Mouse (Mus musculus) kidney, postnatal 0 days (tissue): ENCODE measurements at regions not wholly inside any gene's neighbourhood (a gene's known extent, or its start where the extent isn't known, plus 50 kb on each side); places are given as distances from the start of the nearest gene placed in this dataset.

Experiments
- ATAC-seq: fragments of 200-750 bp; cut with Nextera tagmentation; replicated peaks from 2 replicates; pipeline ENCODE4 v1.8.0; 2017; ENCODE audit warnings: low read depth, moderate number of reproducible peaks, moderate TSS enrichment, moderate library complexity; ENCODE audit not compliant: low FRiP score
- DNase-seq: peaks from one replicate; pipeline ENCODE4 v3.0.0-alpha.2; 2016; ENCODE audit warnings: low spot score
- H3K27ac ChIP-seq: fragments of 300-500 bp; sonication (generic); 2 replicates; pipeline ENCODE4 v1.5.1; 2014; ENCODE audit warnings: mild to moderate bottlenecking
- H3K27me3 ChIP-seq: fragments of 300-500 bp; sonication (generic); 2 replicates; pipeline ENCODE4 v1.6.1; 2014; ENCODE audit warnings: low read length, mixed read lengths; ENCODE audit not compliant: insufficient read depth
- H3K36me3 ChIP-seq: fragments of 300-500 bp; sonication (generic); 2 replicates; pipeline ENCODE4 v1.6.1; 2014; ENCODE audit warnings: low read length, mixed read lengths; ENCODE audit not compliant: insufficient read depth
- H3K4me1 ChIP-seq: fragments of 300-500 bp; sonication (generic); replicated peaks from 2 replicates; pipeline ENCODE4 v1.6.1; 2014; ENCODE audit warnings: antibody characterized with exemption, low read length, mixed read lengths; ENCODE audit not compliant: insufficient read depth
- H3K4me2 ChIP-seq: fragments of 300-500 bp; sonication (generic); 2 replicates; pipeline ENCODE4 v1.6.1; 2014; ENCODE audit warnings: mild to moderate bottlenecking, low read length, moderate library complexity, mixed read lengths
- H3K4me3 ChIP-seq: fragments of 300-500 bp; sonication (generic); replicated peaks from 2 replicates; pipeline ENCODE4 v1.5.1; 2014; ENCODE audit warnings: low read depth, low read length
- H3K9ac ChIP-seq: fragments of 300-500 bp; sonication (generic); 2 replicates; pipeline ENCODE4 v1.6.1; 2014; ENCODE audit warnings: low read depth, low read length
- H3K9me3 ChIP-seq: fragments of 300-500 bp; sonication (generic); replicated peaks from 2 replicates; pipeline ENCODE4 v1.6.1; 2016; ENCODE audit warnings: low read length, inconsistent platforms, mixed read lengths
- CTCF ChIP-seq: IDR thresholded peaks from 2 replicates; pipeline ENCODE4 v1.5.1; 2016; ENCODE audit warnings: antibody characterized with exemption, low read depth, mild to moderate bottlenecking, moderate library complexity
- WGBS: fragments of 180-500 bp; shearing (Covaris S2); extraction: QIAGEN DNeasy Blood & Tissue Kit; methylation state at CpG from one replicate; pipeline ENCODE4 v1.1.7; 2014; 5-methylcytosine and 5-hydroxymethylcytosine counted together

DNA sequence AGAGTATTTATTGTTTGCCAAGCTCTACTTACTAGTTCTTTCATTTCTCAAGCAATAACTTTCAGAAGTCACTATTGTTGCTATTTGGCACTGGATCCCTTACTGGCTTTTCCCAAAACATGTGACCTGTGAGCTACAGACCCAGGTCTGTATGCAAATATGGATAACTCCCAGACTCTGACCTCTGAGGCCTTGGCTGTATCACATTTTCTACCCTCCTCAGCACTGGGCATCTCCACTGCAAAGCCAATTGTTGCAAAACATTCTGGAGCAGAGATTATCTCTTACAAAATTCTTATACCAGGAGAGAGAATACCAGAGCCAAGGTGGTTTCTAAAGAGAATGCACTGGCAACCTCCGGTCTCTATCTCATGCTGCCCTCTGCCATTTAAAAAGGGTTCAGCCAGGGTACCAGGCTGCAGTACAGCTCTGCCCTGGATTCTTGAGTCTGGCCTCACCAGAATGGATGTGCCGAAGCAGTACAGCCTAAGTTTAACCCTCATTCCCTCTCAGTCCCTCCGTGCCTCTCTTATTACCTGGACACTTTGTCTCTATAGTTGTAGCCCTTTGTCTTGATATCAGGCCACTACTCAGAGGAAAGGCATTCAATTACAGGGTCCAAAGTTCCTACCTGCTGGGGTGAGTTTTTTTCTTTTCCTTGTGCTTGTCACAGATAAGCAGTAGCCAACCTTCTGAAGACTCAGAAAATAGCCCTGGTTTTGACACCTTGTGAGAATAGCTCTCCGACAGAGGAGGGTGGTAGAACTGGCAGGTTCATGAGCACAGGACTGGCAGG lies 101.2 kb upstream of the Vwc2 start:
- Histone ChIP-seq H3K4me2 (no peak overlapping the region), H3K36me3 (no peaks in the 10 kb centered on the region), H3K4me3 (no peak overlapping the region), H3K27ac (no peak overlapping the region), H3K27me3 (no peaks in the 10 kb centered on the region), H3K9me3 (no peaks in the 10 kb centered on the region), H3K4me1 (no peaks in the 10 kb centered on the region), H3K9ac (no peak overlapping the region)
- TF ChIP-seq CTCF, result no peak
- 83% methylated on average over 4 of the region's 4 CpGs for WGBS
- DNase-seq (no peak), ATAC-seq (no peak)

DNA sequence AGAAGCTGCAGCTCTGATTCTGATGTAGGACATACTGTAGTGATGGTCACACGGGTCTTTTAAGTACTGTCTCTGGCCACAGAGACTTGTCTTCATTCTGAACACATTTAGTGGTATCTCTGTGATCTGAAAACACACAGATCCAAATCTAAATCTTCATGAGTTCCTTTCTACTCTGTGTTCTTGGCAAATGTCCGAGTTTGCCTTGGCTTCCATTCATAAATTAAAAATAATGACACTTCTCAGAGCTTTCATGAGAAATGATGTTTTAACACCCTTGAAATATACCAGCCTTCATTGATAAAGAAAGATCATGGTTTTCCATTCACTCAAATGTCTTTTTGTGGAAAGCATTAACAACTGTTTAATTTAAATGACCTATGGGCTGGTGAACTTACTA lies 100.4 kb upstream of the Vwc2 start:
- ATAC-seq, result no peak
- no peak for TF ChIP-seq CTCF
- Histone ChIP-seq H3K27ac (no peak overlapping the region), H3K9ac (no peak overlapping the region), H3K4me1 (no peaks in the 10 kb centered on the region), H3K27me3 (no peaks in the 10 kb centered on the region), H3K36me3 (no peaks in the 10 kb centered on the region), H3K4me3 (no peak overlapping the region), H3K4me2 (no peak overlapping the region), H3K9me3 (no peaks in the 10 kb centered on the region)
- 49% methylated on average over 2 of the region's 2 CpGs for WGBS
- no peak for DNase-seq

DNA sequence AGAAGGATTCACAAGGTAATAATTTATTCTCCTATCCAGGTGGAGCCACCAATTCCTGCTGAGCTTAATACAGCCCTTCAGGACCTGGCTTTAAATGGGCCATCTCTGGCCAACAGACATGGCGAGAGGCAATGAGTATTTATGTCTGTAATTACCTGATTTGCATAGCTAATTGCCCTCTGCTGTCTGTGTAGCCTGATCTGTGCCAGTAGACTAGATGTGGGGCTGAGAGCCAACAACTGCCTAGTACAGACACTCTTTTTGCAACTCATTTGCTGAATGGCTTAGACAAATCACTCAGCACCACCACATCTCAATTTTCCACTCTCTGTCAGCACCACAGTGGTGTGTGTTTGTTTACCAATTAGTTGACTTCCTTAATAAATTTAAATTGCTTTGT lies 99.9 kb upstream of the Vwc2 start:
- DNase-seq, result no peak
- Histone ChIP-seq H3K27me3 (no peaks in the 10 kb centered on the region), H3K4me1 (no peaks in the 10 kb centered on the region), H3K27ac (no peak overlapping the region), H3K9me3 (no peaks in the 10 kb centered on the region), H3K4me2 (no peak overlapping the region), H3K36me3 (no peaks in the 10 kb centered on the region), H3K9ac (no peak overlapping the region), H3K4me3 (no peak overlapping the region)
- no peak for ATAC-seq
- no peak for TF ChIP-seq CTCF
- 55% methylated on average over 1 of the region's 1 CpGs for WGBS

DNA sequence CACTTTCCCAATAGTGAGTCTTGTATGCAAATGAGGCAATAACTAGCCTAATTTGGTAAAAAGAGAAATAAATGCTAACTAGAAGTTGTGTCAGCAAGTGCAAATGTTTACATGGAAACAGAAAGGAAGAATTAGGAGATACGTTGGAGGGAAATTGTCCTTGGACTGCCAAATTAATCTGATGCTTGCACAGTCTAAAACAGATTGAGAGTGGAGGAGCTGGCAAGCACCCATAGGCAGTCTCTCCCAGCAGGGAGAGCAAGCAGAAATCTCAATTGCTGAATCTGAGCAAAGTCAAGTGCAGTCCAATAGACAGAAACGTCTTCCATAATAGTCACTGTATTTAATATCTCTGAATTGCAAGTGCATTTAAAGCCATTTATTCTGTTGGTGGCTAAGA lies 99.5 kb upstream of the Vwc2 start:
- Histone ChIP-seq H3K4me3 (no peak overlapping the region), H3K9me3 (no peaks in the 10 kb centered on the region), H3K36me3 (no peaks in the 10 kb centered on the region), H3K9ac (no peak overlapping the region), H3K27me3 (no peaks in the 10 kb centered on the region), H3K4me1 (no peaks in the 10 kb centered on the region), H3K27ac (no peak overlapping the region), H3K4me2 (no peak overlapping the region)
- DNase-seq, result no peak
- ATAC-seq, result no peak
- TF ChIP-seq CTCF, result no peak
- WGBS, result 65% methylated on average over 2 of the region's 2 CpGs

DNA sequence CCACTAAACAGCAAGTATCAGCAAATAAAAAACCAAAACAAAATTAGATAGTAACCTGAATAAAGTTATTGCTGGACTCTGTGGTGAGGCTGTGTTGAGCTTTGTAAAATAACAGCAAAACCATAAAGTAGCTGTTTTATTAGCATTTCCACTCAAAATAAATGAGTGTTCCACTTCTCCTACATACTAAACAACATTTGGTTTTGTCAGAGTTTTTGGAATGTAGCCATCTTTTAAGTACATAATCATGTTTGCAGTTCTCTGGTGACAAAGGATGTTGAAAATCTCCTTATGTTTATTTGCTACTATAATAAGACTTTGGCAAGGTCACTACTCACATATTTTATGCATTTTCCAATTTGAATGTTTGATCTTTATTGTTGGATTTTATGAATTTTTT lies 85.2 kb upstream of the Vwc2 start:
- Histone ChIP-seq H3K4me2 (no peak overlapping the region), H3K4me1 (no peaks in the 10 kb centered on the region), H3K27ac (no peak overlapping the region), H3K4me3 (no peak overlapping the region), H3K9ac (no peak overlapping the region), H3K9me3 (no peaks in the 10 kb centered on the region), H3K36me3 (no peaks in the 10 kb centered on the region), H3K27me3 (no peaks in the 10 kb centered on the region)
- ATAC-seq, result no peak
- peak; percentile 74 for DNase-seq
- no peak for TF ChIP-seq CTCF
